33 mouse cellular contexts compared by ENCODE assay signal in the genomic region with DNA sequence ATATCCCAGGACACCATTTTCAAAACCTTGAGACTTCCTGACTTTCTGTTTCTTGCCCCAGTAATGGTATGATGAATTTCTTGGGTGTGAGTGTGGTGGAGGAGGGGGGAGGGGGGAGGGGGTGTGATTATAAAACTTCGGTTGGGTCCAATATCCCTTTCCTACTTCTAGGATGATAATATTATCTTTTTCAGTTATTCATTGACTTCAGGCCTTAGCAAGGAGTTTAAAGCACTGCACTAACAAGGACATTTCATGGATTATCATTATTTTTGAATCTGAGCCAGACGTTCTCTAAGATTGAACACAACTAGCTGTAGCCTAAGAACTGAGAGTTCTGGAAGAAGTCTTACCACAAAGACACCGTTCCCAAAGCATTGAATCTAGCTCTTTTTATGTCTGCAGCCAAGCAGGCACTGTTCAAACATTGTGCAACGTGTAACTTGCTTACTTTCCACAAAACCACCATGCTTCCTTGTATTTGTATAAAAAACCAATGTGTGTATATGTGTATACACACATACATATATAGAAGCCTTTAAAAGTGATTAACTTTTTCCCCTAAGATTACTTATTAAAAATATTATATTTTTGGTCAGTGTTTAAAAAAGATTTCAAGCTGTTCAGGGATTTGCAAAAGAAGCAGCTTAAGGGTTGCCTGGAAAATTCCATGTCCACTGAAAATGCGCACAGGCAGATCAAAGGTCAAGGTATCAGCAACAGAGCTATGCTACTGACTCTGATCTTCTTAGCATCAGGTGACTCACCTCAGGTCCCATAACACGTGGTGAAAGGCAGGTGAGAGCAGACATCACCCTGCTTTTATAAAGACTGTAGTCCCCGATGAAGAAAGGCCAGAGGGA. TPM values are rescaled to one million over a fixed set of nuclear protein-coding genes. Genes with fewer than 3 reads are reported as not detected.
DNase-seq lines count a peak whose midpoint lies in the region; ATAC-seq and TF ChIP-seq lines count a peak whose summit lies in the region.
"Had no signal": no experiment of that assay in that cellular context is flagged by ENCODE, and none has a peak within 500 bp of the region (broad histone marks: within the 10 kb centered on the region; RNA-seq: fewer than 3 reads in every experiment).

No protein-coding gene starts in this region.

- TF ChIP-seq CTCF in liver, postnatal 0 days (IDR thresholded peaks at IDR 0.05; ENCODE audit: low read depth), result no peak
- TF ChIP-seq CTCF in intestine, postnatal 0 days (IDR thresholded peaks at IDR 0.05; ENCODE audit: low read depth), result no peak
- no peak for TF ChIP-seq CTCF in stomach, postnatal 0 days (IDR thresholded peaks at IDR 0.05; ENCODE audit: low read depth)

- no peak overlapping the region for H3K4me2 ChIP-seq in liver, postnatal 0 days (ENCODE audit: low read depth, low read length)
- H3K4me2 ChIP-seq in liver, embryonic 12.5 days, result no peak overlapping the region
- H3K4me2 ChIP-seq in intestine, postnatal 0 days (replicated peaks; ENCODE audit: low read depth), result no peak overlapping the region
- H3K4me2 ChIP-seq in stomach, postnatal 0 days (replicated peaks; ENCODE audit: low read depth), result no peak overlapping the region
- H3K4me2 ChIP-seq: forebrain, embryonic 12.5 days; heart, embryonic 11.5 days; hindbrain, embryonic 13.5 days; limb, embryonic 12.5 days; liver, embryonic 13.5 days; midbrain, embryonic 15.5 days; neural tube, embryonic 15.5 days had no signal

- peaks cover 4% of the 10 kb centered on the region; the same call in 1 of the 2 replicates for H3K9me3 ChIP-seq in liver, postnatal 0 days (ENCODE audit: low read length)
- no peaks in the 10 kb centered on the region for H3K9me3 ChIP-seq in liver, embryonic 12.5 days (replicated peaks)
- no peaks in the 10 kb centered on the region for H3K9me3 ChIP-seq in intestine, postnatal 0 days (ENCODE audit: control insufficient read depth)
- no peaks in the 10 kb centered on the region for H3K9me3 ChIP-seq in stomach, postnatal 0 days (ENCODE audit: control insufficient read depth, low read length)
- H3K9me3 ChIP-seq: forebrain, embryonic 12.5 days; hindbrain, embryonic 13.5 days; limb, embryonic 12.5 days; liver, embryonic 13.5 days; midbrain, embryonic 10.5 days; midbrain, embryonic 15.5 days; neural tube, embryonic 15.5 days had no signal

- no peak for TF ChIP-seq EP300 in liver, postnatal 0 days (IDR thresholded peaks at IDR 0.05; ENCODE audit: low read depth)
- no peak for TF ChIP-seq EP300 in stomach, postnatal 0 days (optimal IDR thresholded peaks at IDR 0.05)

- no peak overlapping the region for H3K9ac ChIP-seq in liver, postnatal 0 days (replicated peaks)
- no peak overlapping the region for H3K9ac ChIP-seq in liver, embryonic 12.5 days
- H3K9ac ChIP-seq in intestine, postnatal 0 days (ENCODE audit: low read depth, low read length), result no peak overlapping the region
- no peak overlapping the region for H3K9ac ChIP-seq in stomach, postnatal 0 days (ENCODE audit: low read length)
- H3K9ac ChIP-seq: forebrain, embryonic 12.5 days; hindbrain, embryonic 13.5 days; limb, embryonic 12.5 days; liver, embryonic 13.5 days; midbrain, embryonic 15.5 days; neural tube, embryonic 15.5 days had no signal

- 0 out of 2 replicates have a peak, but pooled peaks have one; percentile 44 for ATAC-seq in liver, postnatal 0 days
- ATAC-seq in liver, embryonic 12.5 days, result no peak
- ATAC-seq in intestine, postnatal 0 days, result peak; percentile 95
- peak; percentile 82 for ATAC-seq in stomach, postnatal 0 days (ENCODE audit: low FRiP score, low TSS enrichment)
- ATAC-seq: activated CD4-positive, CD25-positive, alpha-beta regulatory T cell, adult 4 months; midbrain, embryonic 15.5 days had no signal

- 48% methylated on average over 7 of the region's 7 CpGs for WGBS in liver, postnatal 0 days (ENCODE audit: insufficient replicate concordance)
- WGBS in liver, embryonic 12.5 days (ENCODE audit: insufficient replicate concordance), result 56% methylated on average over 7 of the region's 7 CpGs
- WGBS in intestine, postnatal 0 days, result 34% methylated on average over 7 of the region's 7 CpGs
- WGBS in stomach, postnatal 0 days, result 43% methylated on average over 7 of the region's 7 CpGs

- H3K4me1 ChIP-seq in liver, postnatal 0 days (ENCODE audit: insufficient read depth), result no peaks in the 10 kb centered on the region
- H3K4me1 ChIP-seq in liver, embryonic 12.5 days, result no peaks in the 10 kb centered on the region
- H3K4me1 ChIP-seq in intestine, postnatal 0 days (replicated peaks; ENCODE audit: control insufficient read depth, insufficient read depth, low read length), result no peaks in the 10 kb centered on the region; the same call in 1 of the 2 replicates
- H3K4me1 ChIP-seq in stomach, postnatal 0 days (replicated peaks; ENCODE audit: control insufficient read depth, insufficient read depth), result no peaks in the 10 kb centered on the region
- H3K4me1 ChIP-seq: forebrain, embryonic 12.5 days; hindbrain, embryonic 13.5 days; limb, embryonic 12.5 days; liver, embryonic 13.5 days; midbrain, embryonic 10.5 days; midbrain, embryonic 15.5 days; neural tube, embryonic 15.5 days had no signal

- no peaks in the 10 kb centered on the region for H3K36me3 ChIP-seq in liver, postnatal 0 days (replicated peaks; ENCODE audit: insufficient read depth, low read length)
- H3K36me3 ChIP-seq in liver, embryonic 12.5 days, result no peaks in the 10 kb centered on the region
- no peaks in the 10 kb centered on the region for H3K36me3 ChIP-seq in intestine, postnatal 0 days (ENCODE audit: control insufficient read depth, insufficient read depth)
- H3K36me3 ChIP-seq in stomach, postnatal 0 days (ENCODE audit: control insufficient read depth, insufficient read depth, low read length), result no peaks in the 10 kb centered on the region
- H3K36me3 ChIP-seq: forebrain, embryonic 12.5 days; hindbrain, embryonic 13.5 days; limb, embryonic 12.5 days; liver, embryonic 13.5 days; midbrain, embryonic 10.5 days; midbrain, embryonic 15.5 days; neural tube, embryonic 15.5 days had no signal

- H3K4me3 ChIP-seq in liver, postnatal 0 days (ENCODE audit: low read depth, low read length), result no peak overlapping the region
- H3K4me3 ChIP-seq in liver, embryonic 12.5 days, result no peak overlapping the region
- H3K4me3 ChIP-seq in intestine, postnatal 0 days (ENCODE audit: low read depth, low read length), result no peak overlapping the region
- H3K4me3 ChIP-seq in stomach, postnatal 0 days (ENCODE audit: low read depth, low read length), result no peak overlapping the region
- H3K4me3 ChIP-seq: erythroblast, embryonic 14.5 days; forebrain, embryonic 12.5 days; hindbrain, embryonic 13.5 days; limb, embryonic 12.5 days; liver, embryonic 13.5 days; midbrain, embryonic 10.5 days; midbrain, embryonic 15.5 days; neural tube, embryonic 15.5 days had no signal

- DNase-seq in liver, postnatal 0 days, result no peak
- peak; percentile 43 for DNase-seq in kidney, postnatal 14 days
- DNase-seq in stomach, postnatal 0 days (ENCODE audit: low spot score), result no peak
- no peak for DNase-seq in cerebellum, postnatal 36 days
- no peak for DNase-seq in B cell, adult 2 months
- no peak for DNase-seq in left cerebral cortex, adult 11 months (ENCODE audit: low spot score)
- DNase-seq: adrenal gland, adult 2 months; adrenal gland, postnatal 36 days; cerebellum, adult 18-20 months; cerebellum, postnatal 10 days; gastrocnemius, postnatal 10 days; heart, adult 11 months; heart, postnatal 36 days; layer of hippocampus, adult 9-11 months; liver, embryonic 13.5 days; lung, adult 2 months; right cerebral cortex, postnatal 25 days; spleen, adult 18-20 months; thymus, adult 2 months; thymus, postnatal 4 days had no signal

- no peaks in the 10 kb centered on the region for H3K27me3 ChIP-seq in liver, postnatal 0 days (ENCODE audit: insufficient read depth, low read length)
- no peaks in the 10 kb centered on the region for H3K27me3 ChIP-seq in liver, embryonic 12.5 days (replicated peaks)
- H3K27me3 ChIP-seq in intestine, postnatal 0 days (replicated peaks; ENCODE audit: control insufficient read depth, insufficient read depth, low read length), result no peaks in the 10 kb centered on the region
- no peaks in the 10 kb centered on the region for H3K27me3 ChIP-seq in stomach, postnatal 0 days (ENCODE audit: control insufficient read depth, insufficient read depth, low read length)
- H3K27me3 ChIP-seq: CH12.LX; forebrain, embryonic 12.5 days; hindbrain, embryonic 13.5 days; limb, embryonic 12.5 days; liver, embryonic 13.5 days; midbrain, embryonic 15.5 days; neural tube, embryonic 15.5 days had no signal

- H3K27ac ChIP-seq in liver, postnatal 0 days (ENCODE audit: low read depth), result no peak overlapping the region
- H3K27ac ChIP-seq in liver, embryonic 12.5 days, result no peak overlapping the region
- peak overlapping the region; percentile 74 for H3K27ac ChIP-seq in intestine, postnatal 0 days (ENCODE audit: low read depth, low read length)
- no peak overlapping the region for H3K27ac ChIP-seq in stomach, postnatal 0 days (replicated peaks)
- H3K27ac ChIP-seq: forebrain, embryonic 12.5 days; hindbrain, embryonic 13.5 days; limb, embryonic 12.5 days; liver, embryonic 13.5 days; midbrain, embryonic 10.5 days; midbrain, embryonic 15.5 days; neural tube, embryonic 15.5 days had no signal

RNA-seq across cellular contexts. Expression of gene Arrdc4, which starts 22.1 kb away (rescaled TPM):
- polyA plus RNA-seq in liver, postnatal 0 days (2015; fragmentation: Nextera tagmentation; extraction: Ambion mirVana), result 19.9 and 21.6 TPM in 2 replicates
- 5.1 and 5.7 TPM in 2 replicates for polyA plus RNA-seq in liver, embryonic 12.5 days (2016; fragmentation: Nextera tagmentation; extraction: Ambion mirVana)
- polyA plus RNA-seq in intestine, postnatal 0 days (2015; fragmentation: Nextera tagmentation; extraction: Ambion mirVana), result 104 and 107 TPM in 2 replicates
- polyA plus RNA-seq in stomach, postnatal 0 days (2015; fragmentation: Nextera tagmentation; extraction: Ambion mirVana), result 71.9 and 76.9 TPM in 2 replicates
- polyA plus RNA-seq: C2C12 had no signal
